Mouse (Mus musculus) left cerebral cortex, adult 8-10 months (tissue): ENCODE measurements around the gene Bpifb5. TPM values are rescaled to one million over a fixed set of nuclear protein-coding genes. Genes with fewer than 3 reads are reported as not detected.
A peak's percentile ranks its signal among the peaks of the same experiment; 100 is the strongest.
"Not testable (repeated sequence)": the region's sequence is repeated elsewhere in the genome, so short reads cannot be mapped to it uniquely, and the experiment has no call there.

Experiments used
- DNase-seq, 2 experiments: peaks; one replicate each; pipeline ENCODE4 v3.0.0; 2022; ENCODE audit warnings: low spot score in 2 of 2
- total RNA-seq, 4 experiments: library from RNA; stranded (reverse); gene quantifications; 2 replicates each; pipeline ENCODE4 v1.2.4; 2022

Gene Bpifb5
- total RNA-seq, 4 experiments from 2014 or later, result not detected

DNA sequence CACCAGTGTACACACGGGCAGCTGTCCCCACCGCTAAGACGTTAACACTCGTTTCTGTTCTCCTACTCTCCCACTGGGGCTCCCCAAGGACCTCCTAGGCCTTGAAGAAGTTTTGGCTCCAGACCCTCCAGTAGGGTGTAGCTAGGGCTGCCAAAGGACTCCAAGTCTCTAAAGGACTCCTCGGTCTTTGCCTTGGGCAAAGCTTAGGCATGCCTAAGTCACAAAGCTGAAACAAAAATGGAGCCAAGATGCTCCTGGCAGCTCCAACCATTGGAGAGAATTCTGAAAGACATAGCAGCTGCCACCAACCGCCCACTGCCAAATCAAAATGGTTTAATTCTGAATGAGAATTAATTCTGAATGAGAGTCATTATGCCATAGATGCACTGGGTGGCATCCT lies 9.9 kb downstream of the Bpifb5 start:
- no peak for DNase-seq

- no peak for DNase-seq
Observed at GRCm38 (mm10) chr2:154240771-154241170, 17.2 kb downstream of the Bpifb5 start.

DNA sequence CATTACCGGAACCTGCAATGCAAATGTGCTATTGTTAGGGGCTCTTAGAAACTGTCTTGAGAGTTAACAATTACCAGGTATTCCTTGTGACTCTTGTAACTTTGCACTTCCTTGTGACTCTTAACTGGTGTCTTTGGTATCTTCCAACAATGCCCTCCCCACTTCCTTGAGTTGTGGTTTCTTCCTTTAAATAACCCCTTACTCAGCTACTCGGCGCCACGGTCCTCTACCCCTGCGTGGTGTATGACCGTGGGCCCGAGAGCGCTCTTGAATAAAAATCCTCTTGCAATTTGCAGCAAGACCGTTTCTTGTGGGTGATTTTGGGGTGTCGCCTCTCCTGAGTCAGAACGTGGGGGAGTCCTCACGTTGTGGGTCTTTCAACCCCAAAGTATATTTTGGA lies 19.2 kb downstream of the Bpifb5 start:
- DNase-seq, result not testable (repeated sequence)

GRCm38 (mm10) chr2:154243356-154244036 lies 20.0 kb downstream of the Bpifb5 start:
- peak; percentile 13 to 76 for DNase-seq

DNA sequence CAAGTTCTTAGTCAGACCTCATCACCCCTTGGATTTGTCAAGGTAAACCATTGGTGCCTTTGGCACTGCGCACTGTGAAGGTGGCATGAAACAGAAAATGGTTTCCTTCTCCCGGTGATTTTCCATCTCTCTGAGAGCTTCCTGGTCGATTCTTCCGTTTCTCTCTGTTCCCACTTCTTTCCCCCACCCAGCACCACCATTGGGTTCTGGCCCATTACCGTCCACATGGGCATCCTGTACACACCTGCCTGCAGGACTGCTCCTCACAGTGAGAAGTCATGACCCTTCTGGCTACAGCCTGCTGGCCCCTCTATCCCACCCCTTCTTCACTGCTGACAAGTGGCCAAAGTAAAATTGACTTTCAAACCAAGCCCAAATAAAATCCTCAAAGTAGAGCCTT lies 21.8 kb downstream of the Bpifb5 start:
- no peak for DNase-seq

DNA sequence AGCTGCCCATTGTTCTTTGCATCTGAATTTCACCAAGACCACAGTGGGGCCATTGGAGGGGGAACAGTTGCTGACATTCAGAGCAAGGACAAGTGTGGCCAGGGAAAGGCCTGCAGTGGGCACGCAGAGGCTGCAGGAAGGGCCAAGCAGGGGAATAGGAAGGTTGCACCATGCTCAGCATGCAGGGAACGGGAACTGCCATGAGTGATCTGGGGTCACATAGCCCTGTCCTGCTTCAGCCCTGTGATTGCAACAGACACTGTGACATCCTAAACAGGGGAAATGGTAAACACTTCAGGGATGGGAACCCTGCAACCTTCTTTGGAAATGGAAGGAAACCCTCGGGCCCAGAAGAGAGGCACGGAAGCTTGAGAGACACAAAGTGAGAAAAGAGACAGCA lies 31.7 kb downstream of the Bpifb5 start:
- DNase-seq, result not testable (repeated sequence)

DNA sequence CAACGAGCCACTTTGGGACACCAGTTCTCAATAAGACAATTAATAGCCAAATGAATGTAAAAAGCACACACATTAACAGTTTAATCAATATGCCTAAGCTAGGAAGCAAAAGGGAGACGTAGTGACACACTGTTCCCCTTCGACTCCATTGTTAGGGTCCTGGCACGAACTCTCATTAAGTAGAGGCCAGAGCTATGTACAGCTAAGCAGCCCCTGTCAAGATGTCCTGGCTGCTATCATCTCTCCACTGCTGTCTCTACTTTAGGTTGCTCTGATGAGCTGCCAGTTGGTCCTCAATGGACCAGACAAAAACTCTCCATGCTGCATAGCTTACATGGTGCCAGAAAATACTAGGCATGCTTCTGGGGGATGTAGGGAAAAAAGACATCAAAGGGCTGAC lies 32.2 kb downstream of the Bpifb5 start:
- DNase-seq, result no peak

DNA sequence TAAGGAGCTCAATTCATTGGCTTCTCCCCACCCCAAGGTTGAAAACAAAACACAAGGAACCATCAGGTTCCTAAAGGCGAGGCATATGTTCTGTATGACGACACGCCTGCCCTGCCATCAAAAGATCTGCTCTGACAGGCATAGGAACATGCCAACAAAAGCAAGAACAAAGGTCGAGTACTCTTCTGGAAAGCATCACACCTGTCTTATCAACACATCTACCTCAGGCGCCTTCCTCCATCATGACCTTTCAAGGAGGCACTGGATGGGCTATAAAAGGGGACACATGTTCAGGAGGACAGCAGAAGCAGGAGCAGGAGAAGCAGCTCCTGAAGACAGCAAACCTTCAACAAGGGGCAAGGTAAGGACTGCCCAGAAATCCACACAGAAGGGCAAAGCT lies 34.0 kb downstream of the Bpifb5 start, which contains the start of gene Bpifb9a:
TSS of gene Bpifb9a (plus strand) at position 301 of the 400 bp plus-strand sequence.
- not testable (repeated sequence) for DNase-seq

DNA sequence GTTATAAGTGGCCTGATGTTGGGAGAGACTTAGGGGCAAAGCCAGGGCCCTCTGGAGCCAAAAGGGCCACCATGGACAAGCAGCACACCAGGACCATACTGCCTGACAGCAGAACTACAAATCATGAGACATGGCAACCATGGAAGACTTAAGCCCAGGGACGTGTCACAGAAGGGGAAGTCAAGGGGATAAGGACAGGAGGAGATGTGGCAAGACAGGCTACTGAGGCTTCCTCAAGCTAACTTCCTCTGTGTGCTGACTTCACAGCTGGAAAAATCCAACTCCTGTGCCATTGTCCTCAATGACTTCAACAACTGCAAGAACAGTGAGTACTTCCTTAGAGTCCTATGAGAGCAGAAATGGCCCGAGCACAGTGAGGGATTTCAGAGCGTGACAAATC lies 40.9 kb downstream of the Bpifb5 start:
- not testable (repeated sequence) for DNase-seq

Other genes with a start within 250 kb of the Bpifb5 start
- not detected for gene Bpifa6, start 248.8 kb upstream of the Bpifb5 start, total RNA-seq
- gene Bpifa2, start 215.5 kb upstream of the Bpifb5 start, total RNA-seq, result not detected
- not detected for gene Bpifa3, start 93.4 kb upstream of the Bpifb5 start, total RNA-seq
- not detected for gene Bpifa1, start 80.9 kb upstream of the Bpifb5 start, total RNA-seq
- gene Bpifa5, start 61.1 kb upstream of the Bpifb5 start, total RNA-seq, result not detected
- gene Bpifb1, start 32.9 kb upstream of the Bpifb5 start, total RNA-seq, result under 1 TPM in 3 of 4 experiments, not detected in 1; 0.22 to 0.36 (median 0.23) TPM
- not detected for gene Bpifb9a, start 34.1 kb downstream of the Bpifb5 start, total RNA-seq
- not detected for gene Bpifb9b, start 83.5 kb downstream of the Bpifb5 start, total RNA-seq
- gene Cdk5rap1, start 149.3 kb downstream of the Bpifb5 start, total RNA-seq, result 10 to 100 TPM; 11.9 to 18.9 (median 15.1) TPM
- 10 to 100 TPM; 30.9 to 34.4 (median 32.2) TPM for gene Snta1, start 184.4 kb downstream of the Bpifb5 start, total RNA-seq
- gene Cbfa2t2, start 212.7 kb downstream of the Bpifb5 start, total RNA-seq, result 10 to 100 TPM; 46.3 to 57.2 (median 52.1) TPM